Comparison of ENCODE assay signal across 10 mouse cellular contexts in the genomic region with DNA sequence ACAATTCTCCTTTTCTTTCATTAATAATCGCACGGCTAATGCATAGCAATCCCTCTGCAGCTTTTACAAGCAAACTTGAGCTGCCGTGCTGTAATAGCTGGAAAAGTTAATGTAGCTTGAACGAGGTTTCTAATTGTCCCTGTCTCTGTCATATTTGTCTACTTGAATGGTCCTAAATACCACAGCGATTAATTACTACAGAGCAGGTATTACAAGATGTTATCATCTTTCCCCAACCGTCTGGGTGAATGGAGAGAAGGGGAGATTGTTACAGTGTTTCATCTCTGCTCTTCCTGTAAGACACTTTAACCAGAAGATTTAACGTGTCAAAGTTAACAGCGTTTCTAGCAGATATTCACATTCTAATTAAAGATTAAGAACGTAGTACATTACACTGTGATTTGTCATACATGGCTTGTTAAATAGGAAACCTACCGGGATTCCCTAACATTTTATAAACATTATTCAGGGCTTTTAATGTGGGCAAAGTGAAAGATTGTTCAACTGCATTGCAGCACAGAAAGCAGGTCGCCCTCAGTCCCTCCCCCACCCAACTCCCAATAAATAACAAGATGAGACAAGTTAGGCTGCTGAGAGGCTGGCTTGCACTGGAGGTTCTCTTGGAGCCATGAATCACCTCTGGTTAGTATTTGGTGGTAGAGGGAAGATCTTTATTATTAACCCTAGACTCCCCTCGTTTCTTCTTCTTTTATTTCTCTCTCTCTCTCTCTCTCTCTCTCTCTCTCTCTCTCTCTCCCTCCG.
A peak's percentile ranks its signal among the peaks of the same experiment; 100 is the strongest.
DNase-seq lines count a peak whose midpoint lies in the region; ATAC-seq and TF ChIP-seq lines count a peak whose summit lies in the region.
"Had no signal": no experiment of that assay in that cellular context is flagged by ENCODE, and none has a peak within 500 bp of the region (broad histone marks: within the 10 kb centered on the region; RNA-seq: fewer than 3 reads in every experiment).

No protein-coding gene starts in this region.

- no peaks in the 10 kb centered on the region for H3K4me1 ChIP-seq in kidney, adult 2 months (ENCODE audit: control insufficient read depth, insufficient read depth, low read length)
- peaks cover 3% of the 10 kb centered on the region for H3K4me1 ChIP-seq in cortical plate, adult 2 months (ENCODE audit: control insufficient read depth, insufficient read depth, low read length)
- H3K4me1 ChIP-seq in forebrain, postnatal 0 days (ENCODE audit: insufficient read depth) = peaks cover 36% of the 10 kb centered on the region
- peaks cover 41% of the 10 kb centered on the region for H3K4me1 ChIP-seq in midbrain, embryonic 15.5 days

- ATAC-seq in forebrain, postnatal 0 days = peak; percentile 17; the same call in 1 of the 2 replicates
- peak; percentile 28; the same call in 1 of the 2 replicates for ATAC-seq in midbrain, embryonic 15.5 days (replicated peaks)

- H3K4me2 ChIP-seq in forebrain, postnatal 0 days (ENCODE audit: low read depth) = peak overlapping the region; percentile 44
- peak overlapping the region; percentile 16 for H3K4me2 ChIP-seq in midbrain, embryonic 15.5 days

- H3K36me3 ChIP-seq in kidney, adult 2 months (ENCODE audit: control insufficient read depth, insufficient read depth, low read length) = no peaks in the 10 kb centered on the region
- no peaks in the 10 kb centered on the region for H3K36me3 ChIP-seq in forebrain, postnatal 0 days (ENCODE audit: insufficient read depth)
- no peaks in the 10 kb centered on the region for H3K36me3 ChIP-seq in midbrain, embryonic 15.5 days (replicated peaks)

- no peak for TF ChIP-seq POLR2A in kidney, adult 2 months (IDR thresholded peaks at IDR 0.05; ENCODE audit: low read depth, low read length)
- no peak for TF ChIP-seq POLR2A in cortical plate, adult 2 months (IDR thresholded peaks at IDR 0.05; ENCODE audit: extremely low read depth, insufficient read depth, low read length)

- H3K27ac ChIP-seq in kidney, adult 2 months (ENCODE audit: insufficient read depth, low read depth, low read length) = no peak overlapping the region
- H3K27ac ChIP-seq in cortical plate, adult 2 months (ENCODE audit: insufficient read depth, low read length) = peak overlapping the region; percentile 54
- peak overlapping the region; percentile 91 for H3K27ac ChIP-seq in forebrain, postnatal 0 days (ENCODE audit: low read depth, low read length)
- peak overlapping the region; percentile 80 for H3K27ac ChIP-seq in midbrain, embryonic 15.5 days

- peak; percentile 30 to 44 for DNase-seq in kidney, postnatal 4 days
- DNase-seq in kidney, adult 2 months = no peak
- DNase-seq in forebrain, postnatal 0 days = peak; percentile 75
- DNase-seq in frontal cortex, postnatal 25 days (ENCODE audit: low spot score in 2 of 2) = no peak
- no peak for DNase-seq in cerebellum, adult 11 months
- DNase-seq in layer of hippocampus, postnatal 10 days (ENCODE audit: low spot score in 2 of 2) = no peak
- DNase-seq: adrenal gland, adult 8-10 months; heart, postnatal 14 days had no signal

- H3K27me3 ChIP-seq in kidney, adult 2 months (replicated peaks; ENCODE audit: control insufficient read depth, insufficient read depth, low read length) = no peaks in the 10 kb centered on the region
- H3K27me3 ChIP-seq in forebrain, postnatal 0 days (ENCODE audit: insufficient read depth, low read length) = no peaks in the 10 kb centered on the region
- H3K27me3 ChIP-seq in midbrain, embryonic 15.5 days (replicated peaks) = no peaks in the 10 kb centered on the region

- H3K9me3 ChIP-seq in forebrain, postnatal 0 days (ENCODE audit: low read length) = no peaks in the 10 kb centered on the region
- H3K9me3 ChIP-seq in midbrain, embryonic 15.5 days = no peaks in the 10 kb centered on the region

- H3K4me3 ChIP-seq in kidney, adult 2 months (ENCODE audit: insufficient read depth, low read depth, low read length) = no peak overlapping the region
- H3K4me3 ChIP-seq in cortical plate, adult 2 months (ENCODE audit: insufficient read depth, low read length) = peak overlapping the region; percentile 12
- peak overlapping the region; percentile 20 for H3K4me3 ChIP-seq in forebrain, postnatal 0 days (ENCODE audit: low read depth, low read length)
- no peak overlapping the region for H3K4me3 ChIP-seq in midbrain, embryonic 15.5 days

- peak overlapping the region; percentile 47 for H3K9ac ChIP-seq in forebrain, postnatal 0 days
- H3K9ac ChIP-seq in midbrain, embryonic 15.5 days = peak overlapping the region; percentile 16; the same call in 1 of the 2 replicates

- 23% methylated on average over 13 of the region's 13 CpGs for WGBS in kidney, adult 2 months
- 15% methylated on average over 13 of the region's 13 CpGs for WGBS in forebrain, postnatal 0 days
- WGBS in midbrain, embryonic 15.5 days = 21% methylated on average over 13 of the region's 13 CpGs

- TF ChIP-seq CTCF in kidney, adult 2 months (conservative IDR thresholded peaks at IDR 0.05; ENCODE audit: insufficient read depth, insufficient read length, low read depth, low read length) = no peak
- no peak for TF ChIP-seq CTCF in cortical plate, adult 2 months (IDR thresholded peaks at IDR 0.05; ENCODE audit: extremely low read depth, insufficient read depth, low read length)
- TF ChIP-seq CTCF in forebrain, postnatal 0 days (IDR thresholded peaks at IDR 0.05; ENCODE audit: low read depth) = no peak

Comparison
In these comparisons a context has a peak if more than half of its experiments do, and no peak if none do; other contexts are left out.
1. DNase-seq: peak in kidney, postnatal 4 days (2 of 2) and forebrain, postnatal 0 days (single experiment); none in kidney, adult 2 months (single experiment), frontal cortex, postnatal 25 days (0 of 2), cerebellum, adult 11 months (single experiment) and layer of hippocampus, postnatal 10 days (0 of 2).
2. H3K4me3 ChIP-seq: peak in cortical plate, adult 2 months (single experiment) and forebrain, postnatal 0 days (single experiment); none in kidney, adult 2 months (single experiment) and midbrain, embryonic 15.5 days (single experiment).